Mouse (Mus musculus) CD4-positive helper T cell, adult 2 months (primary cell): ENCODE data around the gene Cacna1a.

Experiments
- DNase-seq: peaks from one replicate; pipeline ENCODE4 v3.0.0-alpha.2; 2012; ENCODE audit warnings: low read depth, missing footprints, low spot score

The Cacna1a gene

GRCm38 (mm10) chr8:84413886-84414851 lies 25.9 kb downstream of the Cacna1a start:
- DNase-seq = no peak

GRCm38 (mm10) chr8:84414918-84415317 lies 26.7 kb downstream of the Cacna1a start:
- DNase-seq = no peak

GRCm38 (mm10) chr8:84415378-84415898 lies 27.2 kb downstream of the Cacna1a start:
- no peak for DNase-seq

DNA sequence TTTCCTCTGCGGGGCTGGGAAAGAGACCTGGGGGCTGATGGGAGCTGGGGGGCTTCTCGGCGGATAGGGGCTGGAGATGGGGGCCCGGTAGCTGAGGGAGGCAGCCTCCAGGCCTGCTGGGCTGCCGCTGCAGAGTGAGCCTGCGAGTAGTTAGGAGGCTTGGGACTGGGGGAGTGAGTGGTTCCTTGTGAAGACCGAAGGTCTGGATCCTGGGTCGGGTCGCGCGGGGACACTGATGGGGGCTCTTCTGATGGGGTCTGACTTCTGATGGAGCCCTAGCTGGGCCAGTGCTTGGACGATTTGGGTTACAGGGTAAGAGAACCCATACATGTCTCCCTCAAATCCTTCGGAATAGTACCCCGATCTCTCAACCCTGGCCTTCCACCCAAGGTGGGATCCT lies 27.8 kb downstream of the Cacna1a start:
- DNase-seq = no peak

GRCm38 (mm10) chr8:84416915-84417314 lies 28.7 kb downstream of the Cacna1a start:
- DNase-seq = no peak

- DNase-seq = no peak
Measured at GRCm38 (mm10) chr8:84417840-84418239, 29.6 kb downstream of the Cacna1a start.

GRCm38 (mm10) chr8:84424426-84424825 lies 36.2 kb downstream of the Cacna1a start:
- DNase-seq = no peak

- no peak for DNase-seq
Measured at GRCm38 (mm10) chr8:84426087-84426486, 37.8 kb downstream of the Cacna1a start.

DNA sequence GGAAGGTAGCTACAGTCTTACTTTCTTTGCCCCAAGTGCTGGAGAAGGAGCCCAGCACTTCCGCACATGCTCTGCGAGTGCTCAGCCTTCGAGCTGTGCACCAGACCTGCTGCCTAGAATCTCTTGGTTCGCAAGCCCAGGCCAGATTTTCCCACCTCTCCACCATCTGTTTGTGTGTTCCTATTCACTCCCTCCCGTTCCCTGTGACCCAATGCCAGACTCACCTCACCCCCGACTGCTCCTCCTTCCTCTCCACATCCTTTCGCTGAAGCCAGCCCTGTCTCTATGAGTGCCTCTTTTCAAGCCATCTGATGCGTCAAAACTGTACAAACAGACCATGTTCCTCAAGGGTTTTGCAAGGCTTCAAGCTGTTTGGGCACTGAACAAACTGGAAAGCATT lies 38.3 kb downstream of the Cacna1a start:
- no peak for DNase-seq

DNA sequence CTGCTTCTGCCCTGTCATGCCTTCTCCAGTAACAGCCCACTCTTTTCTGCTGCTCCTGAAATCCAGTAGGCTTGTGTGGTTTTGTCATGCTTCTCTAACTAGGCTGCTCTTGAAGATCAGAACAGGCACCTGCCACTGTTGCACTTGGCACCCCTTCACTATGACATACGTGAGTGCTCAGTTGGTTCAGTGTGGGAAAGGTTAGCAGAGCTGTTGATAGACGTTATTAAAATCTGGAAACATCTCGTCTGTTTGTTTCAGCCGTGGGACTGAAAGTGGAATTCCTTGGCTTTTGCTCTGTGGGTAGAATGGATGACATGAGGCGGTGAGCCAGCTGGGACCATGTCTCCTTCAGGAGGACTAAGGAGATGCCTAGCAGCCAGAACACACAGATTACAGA lies 39.8 kb downstream of the Cacna1a start:
- no peak for DNase-seq

GRCm38 (mm10) chr8:84429014-84429413 lies 40.8 kb downstream of the Cacna1a start:
- no peak for DNase-seq

DNA sequence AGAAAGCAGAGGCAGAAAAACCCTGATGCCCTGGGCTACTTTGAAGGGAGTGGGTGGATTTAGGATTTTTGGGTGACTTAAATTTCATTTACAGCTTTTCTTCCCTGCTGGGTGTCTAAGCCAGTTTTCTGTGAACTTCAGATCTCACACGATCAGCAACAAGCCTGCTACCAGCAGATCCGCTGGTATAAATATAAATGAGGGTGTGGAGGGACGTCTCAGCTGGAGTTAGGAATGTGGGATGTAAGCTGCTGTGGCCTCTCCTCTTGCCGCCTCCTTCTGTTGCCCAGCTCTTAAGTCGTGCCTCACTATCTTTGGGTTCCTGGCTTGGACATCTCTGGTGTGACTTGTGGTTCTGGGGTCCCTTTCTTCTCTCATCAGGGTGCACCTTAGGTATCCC lies 41.3 kb downstream of the Cacna1a start:
- no peak for DNase-seq

DNA sequence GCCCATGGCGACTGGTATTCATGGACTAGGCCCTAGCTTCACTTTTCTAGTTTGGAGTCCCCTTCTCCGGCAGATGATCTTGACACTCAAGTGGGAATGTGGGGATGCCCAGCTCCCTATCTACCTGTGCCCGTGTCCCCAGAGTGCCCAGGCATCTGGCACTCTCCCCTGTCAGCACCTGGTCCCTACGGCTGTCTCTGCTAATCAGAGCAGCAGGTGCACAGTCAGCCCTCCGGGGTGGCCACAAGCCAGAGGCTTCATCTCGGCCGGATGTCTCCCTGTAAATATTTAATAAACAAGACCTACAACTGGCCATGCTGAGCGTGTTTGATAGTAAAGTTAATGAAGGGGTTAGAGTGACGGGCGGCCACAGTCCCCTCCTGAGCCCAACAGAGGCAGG lies 47.1 kb downstream of the Cacna1a start:
- no peak for DNase-seq

GRCm38 (mm10) chr8:84439813-84440212 lies 51.6 kb downstream of the Cacna1a start:
- no peak for DNase-seq

GRCm38 (mm10) chr8:84442043-84442442 lies 53.8 kb downstream of the Cacna1a start:
- no peak for DNase-seq

DNA sequence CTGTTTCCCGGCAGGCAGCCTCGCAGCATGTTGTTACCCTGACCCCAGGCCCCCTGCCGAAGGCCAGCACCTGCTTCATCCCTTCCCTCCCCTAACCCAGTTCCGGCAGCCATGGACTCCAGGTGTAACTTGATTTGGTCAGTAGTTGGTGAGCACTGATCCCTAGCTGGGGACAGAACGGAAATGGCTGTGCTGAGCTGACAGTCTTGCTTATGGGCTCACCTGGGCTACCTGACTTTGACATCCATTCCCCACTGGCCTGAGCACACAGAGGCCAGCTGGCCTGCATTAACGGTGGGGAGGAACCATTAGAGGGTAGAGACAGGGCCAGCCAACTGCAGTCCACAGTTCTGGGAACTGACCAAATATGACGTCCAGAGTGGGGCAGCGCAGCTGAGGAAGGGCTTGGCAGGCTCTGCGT lies 58.3 kb downstream of the Cacna1a start:
- no peak for DNase-seq

DNA sequence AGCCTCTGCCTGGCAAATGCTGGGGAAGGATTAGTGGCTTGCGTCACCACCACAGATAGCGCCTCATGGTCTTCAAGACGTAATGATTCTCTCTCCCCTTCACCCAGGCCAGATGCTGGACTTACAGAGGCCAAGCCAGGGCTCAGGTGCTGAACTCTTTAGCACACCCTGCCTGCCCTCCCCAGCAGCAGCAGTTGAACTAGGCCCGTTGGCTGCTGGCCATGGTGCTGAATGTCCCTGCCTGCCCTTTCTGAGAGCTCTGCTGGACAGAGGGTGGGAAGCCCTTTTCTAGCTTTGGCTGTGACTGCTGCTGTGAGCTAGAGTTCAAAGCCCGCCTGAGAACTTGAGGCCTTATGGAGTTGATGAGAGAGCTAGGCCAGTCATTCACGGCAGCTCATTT lies 66.3 kb downstream of the Cacna1a start:
- DNase-seq = no peak

DNA sequence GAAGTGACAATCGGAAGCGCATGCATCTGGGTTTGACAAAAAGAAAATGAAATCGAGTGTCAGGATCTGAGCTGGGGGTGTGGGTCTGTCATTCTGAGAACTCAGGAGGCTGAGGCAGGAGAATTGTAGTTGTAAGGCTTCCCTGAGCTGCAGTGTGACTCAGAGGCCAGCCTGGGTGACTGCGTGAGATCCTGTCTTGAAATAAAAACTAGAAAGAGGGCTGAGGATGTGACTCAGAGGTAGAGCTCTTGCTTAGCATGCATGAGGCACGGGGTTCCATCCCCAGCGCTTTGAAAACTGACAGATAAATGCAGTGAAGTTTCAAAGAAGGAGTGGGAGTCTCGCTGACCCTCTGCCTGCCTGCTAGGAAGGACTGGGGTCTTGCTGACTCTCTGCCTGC lies 70.6 kb downstream of the Cacna1a start:
- DNase-seq = no peak

GRCm38 (mm10) chr8:84459276-84459675 lies 71.0 kb downstream of the Cacna1a start:
- no peak for DNase-seq

DNA sequence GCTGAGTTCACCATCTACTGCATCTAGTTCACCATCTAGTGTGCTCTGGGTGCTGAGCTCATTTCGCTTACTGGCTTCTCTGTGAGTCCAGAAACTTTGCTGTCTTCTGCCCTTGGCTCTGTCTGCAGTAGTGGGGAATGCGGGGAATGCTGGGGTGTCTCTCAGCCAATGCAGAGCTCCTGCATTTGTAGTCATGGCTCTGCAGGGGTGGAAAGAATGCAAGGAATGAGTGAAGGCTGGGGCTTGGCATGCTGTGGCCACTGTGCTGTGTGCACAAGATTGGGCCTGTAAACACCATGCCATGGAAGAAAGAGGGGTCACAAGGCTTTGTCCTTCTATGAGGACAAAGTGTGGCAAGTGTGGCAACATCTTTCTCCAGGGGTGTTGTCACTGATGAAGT lies 72.5 kb downstream of the Cacna1a start:
- DNase-seq = no peak

DNA sequence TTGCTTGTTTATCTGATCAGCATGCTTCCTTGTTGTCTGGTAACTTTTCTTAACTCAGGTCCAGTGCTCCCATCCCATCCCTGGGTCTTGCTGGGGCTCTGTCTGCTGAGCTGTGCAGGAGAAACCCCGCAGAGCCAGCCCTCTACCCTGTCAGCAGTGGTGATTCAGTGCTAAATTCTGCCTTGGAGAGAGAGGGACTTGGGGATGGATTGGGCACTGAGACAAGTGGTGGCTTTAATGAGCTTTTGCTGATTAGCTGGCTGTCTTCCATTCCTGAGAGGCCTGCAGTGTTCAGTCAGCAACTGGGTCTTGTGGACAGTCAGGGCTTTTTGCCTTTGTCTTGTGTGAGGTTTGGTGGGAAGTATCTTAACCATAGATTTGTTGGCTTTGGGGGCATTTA lies 78.7 kb downstream of the Cacna1a start:
- DNase-seq = no peak

DNA sequence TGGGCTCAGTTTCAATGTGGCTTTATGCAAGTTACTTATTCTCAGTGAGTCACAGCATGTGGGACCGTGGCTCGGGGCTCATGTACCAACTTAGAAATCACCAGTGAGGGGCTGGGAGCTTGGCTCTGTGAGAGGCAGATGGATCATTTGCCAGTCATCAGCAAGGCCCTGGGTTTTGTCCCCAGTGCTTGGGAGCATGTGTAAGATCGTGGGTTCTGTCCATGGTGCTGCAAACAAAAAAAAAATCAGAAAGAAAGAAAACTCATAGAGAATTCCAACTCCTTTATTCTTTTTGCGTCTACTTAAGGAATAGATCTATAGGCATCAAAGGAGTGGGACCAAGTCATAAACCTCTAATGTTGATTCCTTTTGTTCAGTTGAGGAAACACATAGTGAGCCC lies 80.8 kb downstream of the Cacna1a start:
- DNase-seq = no peak
